Mouse (Mus musculus) CH12.LX (cell line): ENCODE measurements around the gene Cog1. TPM values are rescaled to one million over a fixed set of nuclear protein-coding genes. Genes with fewer than 3 reads are reported as not detected.
A peak's percentile ranks its signal among the peaks of the same experiment; 100 is the strongest.

Source experiments
- DNase-seq: peaks from one replicate; pipeline ENCODE4 v3.0.0-alpha.2; 2013; ENCODE audit errors: extremely low read depth
- H3K27ac ChIP-seq: 2 replicates; pipeline ENCODE4 v1.5.1; 2012; ENCODE audit warnings: low read depth, mild to moderate bottlenecking, control low read depth, moderate library complexity; ENCODE audit not compliant: insufficient read depth
- H3K27me3 ChIP-seq: replicated peaks from 2 replicates; pipeline ENCODE3; 2012; ENCODE audit warnings: inconsistent platforms
- H3K36me3 ChIP-seq, 2 experiments: replicated peaks in 1 of 2; 2 replicates each; pipeline versions ENCODE3 to v1.6.1; 2012; ENCODE audit warnings: inconsistent platforms in 1 of 2, low read length in 1 of 2, mild to moderate bottlenecking in 1 of 2, mixed read lengths in 1 of 2, moderate library complexity in 1 of 2; ENCODE audit not compliant: control insufficient read depth in 1 of 2, insufficient read depth in 1 of 2
- H3K4me1 ChIP-seq, 2 experiments: 2 replicates each; pipeline ENCODE4 v1.6.1; 2012; ENCODE audit warnings: inconsistent platforms in 1 of 2, moderate library complexity in 1 of 2; ENCODE audit not compliant: insufficient read depth in 2 of 2, control insufficient read depth in 1 of 2
- H3K4me2 ChIP-seq: 2 replicates; pipeline ENCODE4 v1.6.1; 2012; ENCODE audit warnings: low read depth, mild to moderate bottlenecking, control low read depth; ENCODE audit not compliant: poor library complexity, insufficient read depth, severe bottlenecking
- H3K4me3 ChIP-seq, 3 experiments: fragments of 150-350 bp in 1 of 3; sonication (generic) in 1 of 3; replicated peaks in 1 of 3; 2 replicates each; pipeline versions ENCODE3 to v1.5.1; 2011 to 2012; ENCODE audit warnings: low read depth in 2 of 3, low read length in 2 of 3, mild to moderate bottlenecking in 2 of 3, moderate library complexity in 2 of 3, control low read depth in 1 of 3, improper control_type of control experiment in 1 of 3, inconsistent platforms in 1 of 3, mixed read lengths in 1 of 3; ENCODE audit not compliant: poor library complexity in 1 of 3
- H3K79me2 ChIP-seq: replicated peaks from 2 replicates; pipeline ENCODE4 v1.6.1; 2012; ENCODE audit warnings: mild to moderate bottlenecking, moderate library complexity; ENCODE audit not compliant: control insufficient read depth, poor library complexity, insufficient read depth, severe bottlenecking; ENCODE audit errors: extremely low read depth
- H3K9ac ChIP-seq: 2 replicates; pipeline ENCODE4 v1.6.1; 2012; ENCODE audit warnings: low read depth, mild to moderate bottlenecking, control low read depth, moderate library complexity; ENCODE audit not compliant: insufficient read depth
- H3K9me3 ChIP-seq: replicated peaks from 2 replicates; pipeline ENCODE3; 2012; ENCODE audit warnings: low read length, inconsistent platforms, mixed read lengths
- CTCF ChIP-seq, 2 experiments: IDR thresholded peaks in 1 of 2; conservative IDR thresholded peaks in 1 of 2; 2 replicates each; pipeline ENCODE4 v1.5.1; 2011 to 2012; ENCODE audit warnings: low read depth in 2 of 2, low read length in 2 of 2, improper control_type of control experiment in 1 of 2, inconsistent platforms in 1 of 2, mild to moderate bottlenecking in 1 of 2, moderate library complexity in 1 of 2
- ELF1 ChIP-seq: IDR thresholded peaks from 2 replicates; pipeline ENCODE4 v1.6.1; 2014; ENCODE audit warnings: low read depth, mild to moderate bottlenecking, inconsistent platforms, low read length, improper control_type of control experiment
- EP300 ChIP-seq: IDR thresholded peaks from 2 replicates; pipeline ENCODE4 v1.6.1; 2011; ENCODE audit warnings: low read length, improper control_type of control experiment
- GABPA ChIP-seq: IDR thresholded peaks from 2 replicates; pipeline ENCODE4 v1.6.1; 2012; ENCODE audit warnings: low read depth, low read length, improper control_type of control experiment, inconsistent platforms; ENCODE audit not compliant: insufficient replicate concordance
- HCFC1 ChIP-seq: IDR thresholded peaks from 2 replicates; pipeline ENCODE4 v1.6.1; 2012; ENCODE audit warnings: low read depth, mild to moderate bottlenecking, inconsistent platforms, low read length, improper control_type of control experiment
- JUN ChIP-seq: IDR thresholded peaks from 2 replicates; pipeline ENCODE4 v1.6.1; 2011; ENCODE audit warnings: low read depth, mild to moderate bottlenecking, low read length, improper control_type of control experiment, moderate library complexity; ENCODE audit not compliant: insufficient read depth
- JUND ChIP-seq: conservative IDR thresholded peaks from 2 replicates; pipeline ENCODE4 v1.6.1; 2011; ENCODE audit warnings: low read depth, low read length, improper control_type of control experiment
- KAT2A ChIP-seq: IDR thresholded peaks from 2 replicates; pipeline ENCODE4 v1.6.1; 2012; ENCODE audit warnings: low read length, improper control_type of control experiment, inconsistent platforms; ENCODE audit not compliant: insufficient replicate concordance
- MAZ ChIP-seq: IDR thresholded peaks from 2 replicates; pipeline ENCODE4 v1.6.1; 2012; ENCODE audit warnings: low read depth, mild to moderate bottlenecking, inconsistent platforms, low read length, improper control_type of control experiment, moderate library complexity
- MEF2A ChIP-seq: IDR thresholded peaks from 2 replicates; pipeline ENCODE4 v1.6.1; 2014; ENCODE audit warnings: low read depth, mild to moderate bottlenecking, inconsistent platforms, low read length, improper control_type of control experiment, borderline replicate concordance
- MXI1 ChIP-seq: IDR thresholded peaks from 2 replicates; pipeline ENCODE4 v1.6.1; 2011; ENCODE audit warnings: mild to moderate bottlenecking, low read depth, low read length, improper control_type of control experiment
- MYC ChIP-seq: IDR thresholded peaks from 2 replicates; pipeline ENCODE4 v1.6.1; 2011; ENCODE audit warnings: low read depth, mild to moderate bottlenecking, improper control_type of control experiment, low read length
- NELFE ChIP-seq: IDR thresholded peaks from 2 replicates; pipeline ENCODE4 v1.6.1; 2011; ENCODE audit warnings: low read depth, low read length, improper control_type of control experiment
- NRF1 ChIP-seq: IDR thresholded peaks from 2 replicates; pipeline ENCODE4 v1.6.1; 2014; ENCODE audit warnings: low read depth, mild to moderate bottlenecking, inconsistent platforms, low read length, improper control_type of control experiment, moderate library complexity
- PAX5 ChIP-seq: IDR thresholded peaks from 2 replicates; pipeline ENCODE4 v1.6.1; 2012; ENCODE audit warnings: low read length, inconsistent platforms, mixed read lengths
- RAD21 ChIP-seq: IDR thresholded peaks from 2 replicates; pipeline ENCODE4 v1.6.1; 2011; ENCODE audit warnings: low read depth, mild to moderate bottlenecking, low read length, improper control_type of control experiment, moderate library complexity
- RCOR1 ChIP-seq: conservative IDR thresholded peaks from 2 replicates; pipeline ENCODE4 v1.6.1; 2012; ENCODE audit warnings: low read depth, mild to moderate bottlenecking, inconsistent platforms, low read length, improper control_type of control experiment
- SIN3A ChIP-seq: IDR thresholded peaks from 2 replicates; pipeline ENCODE4 v1.6.1; 2012; ENCODE audit warnings: low read length, improper control_type of control experiment, inconsistent platforms
- SMC3 ChIP-seq: IDR thresholded peaks from 2 replicates; pipeline ENCODE4 v1.6.1; 2011; ENCODE audit warnings: low read depth, low read length, improper control_type of control experiment
- TBP ChIP-seq: conservative IDR thresholded peaks from 2 replicates; pipeline ENCODE4 v1.6.1; 2011; ENCODE audit warnings: low read depth, low read length, improper control_type of control experiment
- TCF12 ChIP-seq: IDR thresholded peaks from 2 replicates; pipeline ENCODE4 v1.6.1; 2014; ENCODE audit warnings: low read depth, mild to moderate bottlenecking, inconsistent platforms, low read length, improper control_type of control experiment
- UBTF ChIP-seq: IDR thresholded peaks from 2 replicates; pipeline ENCODE4 v1.6.1; 2012; ENCODE audit warnings: low read depth, mild to moderate bottlenecking, inconsistent platforms, low read length, improper control_type of control experiment, moderate library complexity
- USF1 ChIP-seq: IDR thresholded peaks from 2 replicates; pipeline ENCODE4 v1.6.1; 2014; ENCODE audit warnings: low read depth, mild to moderate bottlenecking, inconsistent platforms, low read length, improper control_type of control experiment
- USF2 ChIP-seq: conservative IDR thresholded peaks from 2 replicates; pipeline ENCODE4 v1.6.1; 2011; ENCODE audit warnings: low read depth, low read length, improper control_type of control experiment
- ZKSCAN1 ChIP-seq: IDR thresholded peaks from 2 replicates; pipeline ENCODE4 v1.6.1; 2012; ENCODE audit warnings: low read depth, inconsistent platforms, low read length, improper control_type of control experiment, borderline replicate concordance
- ZNF384 ChIP-seq: IDR thresholded peaks from 2 replicates; pipeline ENCODE4 v1.6.1; 2012; ENCODE audit warnings: low read depth, low read length, improper control_type of control experiment, inconsistent platforms
- dilution Hi-C: fragments of 300-500 bp; cut with MboI; formaldehyde crosslinking; loops from 2 replicates; pipeline ENCODE4 v1.14.3; 2020; ENCODE audit warnings: low sequenced_read_pairs; ENCODE audit not compliant: extremely low pct_unique_long_range_greater_than_20kb, extremely low pct_ligation_motif_present
- in situ Hi-C: fragments of 300-500 bp; cut with MboI; formaldehyde crosslinking; loops from 3 replicates; pipeline ENCODE4 v1.14.3; 2019; ENCODE audit warnings: low sequenced_read_pairs, low pct_ligation_motif_present, low pct_unique_long_range_greater_than_20kb, mixed read lengths
- polyA plus RNA-seq: library from polyadenylated mRNA; unstranded; fragments of >175 nt; gene quantifications from 2 replicates; pipeline ENCODE4 v1.2.1, GENCODE M21; 2012; ENCODE audit warnings: low read depth; ENCODE audit not compliant: insufficient read length
- total RNA-seq, 2 experiments: library from RNA; depleted of rRNA; stranded (reverse); fragments of 300-350 nt in 1 of 2; fragments of >200 nt in 1 of 2; gene quantifications; 2 replicates each; pipeline ENCODE4 v1.2.3; 2012 to 2014

The Cog1 gene
- total and polyA plus RNA-seq, 3 experiments = 15.8 to 38.6 (median 28.2) TPM

DNA sequence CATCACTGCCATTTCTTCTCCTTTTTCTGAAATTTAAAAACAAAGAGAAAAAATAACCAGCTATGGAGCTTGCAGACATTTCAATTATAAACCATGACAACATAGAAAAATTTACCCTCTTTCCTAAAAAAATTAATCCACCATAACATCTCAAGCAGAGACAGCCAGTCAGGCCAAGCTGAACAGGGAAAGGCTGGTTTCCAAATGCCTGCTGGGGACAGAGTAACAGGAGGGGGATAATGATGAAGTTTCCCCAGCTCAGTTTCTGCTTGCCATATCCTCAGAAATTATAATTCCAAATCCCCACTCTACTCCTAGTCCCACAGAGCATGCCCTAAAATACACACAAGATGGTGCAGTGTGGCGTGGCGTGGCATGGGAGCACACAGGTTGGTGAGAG is 28.4 kb downstream of the Cog1 start:
- no peaks in the 10 kb centered on the region for H3K9me3 ChIP-seq
- H3K4me2 ChIP-seq = no peak overlapping the region
- H3K4me1 ChIP-seq = peaks cover 16 to 58% of the 10 kb centered on the region in 2 experiments
- no peak for TF ChIP-seq TBP
- TF ChIP-seq JUND = no peak
- no peak for TF ChIP-seq RAD21
- TF ChIP-seq ZKSCAN1 = no peak
- no peak for TF ChIP-seq EP300
- no peak for TF ChIP-seq PAX5
- no peak for TF ChIP-seq ZNF384
- TF ChIP-seq TCF12 = no peak
- no peak for TF ChIP-seq NRF1
- no peak for TF ChIP-seq KAT2A
- no peak for TF ChIP-seq RCOR1
- TF ChIP-seq HCFC1 = no peak
- TF ChIP-seq SIN3A = no peak
- dilution Hi-C loops (no loop called here), in situ Hi-C loops (no loop called here)
- H3K27ac ChIP-seq = peak overlapping the region; percentile 27
- no peaks in the 10 kb centered on the region for H3K27me3 ChIP-seq
- no peak for DNase-seq
- H3K36me3 ChIP-seq = peaks cover 25 to 75% of the 10 kb centered on the region in 2 experiments
- H3K9ac ChIP-seq = no peak overlapping the region
- H3K4me3 ChIP-seq = no peak overlapping the region
- peaks cover 85% of the 10 kb centered on the region for H3K79me2 ChIP-seq

DNA sequence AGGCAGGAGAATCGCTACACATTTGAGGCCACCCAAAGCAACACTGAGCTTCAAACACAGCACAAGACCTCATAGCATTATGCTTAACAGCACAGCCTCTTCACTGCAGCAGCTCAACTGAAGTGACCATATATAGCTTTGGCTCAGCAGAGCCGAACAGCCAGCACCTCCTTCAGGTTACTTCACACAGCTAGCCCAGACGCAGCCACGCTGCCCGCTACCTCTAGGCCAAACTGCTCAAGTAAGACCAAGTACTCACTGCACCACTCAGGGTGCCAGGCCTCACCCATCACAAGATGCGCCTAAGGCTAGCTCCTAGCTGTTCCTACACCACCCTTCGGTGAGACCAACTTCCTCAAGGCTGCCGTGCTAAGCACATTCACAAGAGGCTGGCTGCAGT is 29.4 kb downstream of the Cog1 start:
- dilution Hi-C loops = no loop called here
- Histone ChIP-seq H3K36me3 (peaks cover 19 to 66% of the 10 kb centered on the region in 2 experiments), H3K4me2 (no peak overlapping the region)

More for the DNA sequence above, 29.4 kb downstream of the Cog1 start:
- Histone ChIP-seq H3K9ac (0 out of 2 replicates have a peak overlapping the region, but pooled peaks have one; percentile 11), H3K4me3 (peak overlapping the region in 1 of 3 experiments; percentile 7), H3K9me3 (no peaks in the 10 kb centered on the region), H3K27ac (peak overlapping the region; percentile 7), H3K27me3 (no peaks in the 10 kb centered on the region), H3K4me1 (peaks cover 16 to 60% of the 10 kb centered on the region in 2 experiments), H3K79me2 (peaks cover 85% of the 10 kb centered on the region)
- in situ Hi-C loops = no loop called here
- no peak for DNase-seq
- TF ChIP-seq MYC (no peak), MAZ (no peak), PAX5 (no peak), UBTF (no peak), NELFE (no peak), GABPA (no peak), JUN (no peak), JUND (no peak), RAD21 (no peak), USF1 (no peak), SIN3A (no peak), ZNF384 (no peak), SMC3 (no peak), MEF2A (no peak), CTCF (conservative IDR thresholded peaks at IDR 0.05 in 1 of 2, IDR thresholded peaks at IDR 0.05 in 1 of 2; ENCODE audit: low read depth in 2 of 2, low read length in 2 of 2) (peak in 1 of 2 experiments; percentile 28; a peak in 2 of 4 replicates), USF2 (no peak), ELF1 (no peak), MXI1 (0 out of 2 replicates have a peak, but pooled peaks have one; percentile 3)
